Mouse (Mus musculus): ENCODE results near the gene Tbx21. TPM values are rescaled to one million over a fixed set of nuclear protein-coding genes. Genes with fewer than 3 reads are reported as not detected.

Gene Tbx21
- 0.07 and 0.15 TPM in 2 replicates for polyA plus RNA-seq (2015; fragmentation: Nextera tagmentation; extraction: Ambion mirVana)

- Histone ChIP-seq H3K27ac (replicated peaks) (no peak within 1 kb of the TSS), H3K4me2 (replicated peaks) (peak within 1 kb of the TSS; percentile 82), H3K36me3 (no peaks in the 10 kb centered on the region), H3K27me3 (peaks cover 69% of the 10 kb centered on the region), H3K9ac (no peak within 1 kb of the TSS), H3K4me1 (peaks cover 19% of the 10 kb centered on the region), H3K4me3 (replicated peaks) (peak within 1 kb of the TSS; percentile 43), H3K9me3 (replicated peaks) (no peaks in the 10 kb centered on the region)
- under 1% methylated on average over 84 of the region's 87 CpGs for WGBS
- no peak for ATAC-seq (ENCODE audit: insufficient number of reproducible peaks, low FRiP score, low TSS enrichment, low read depth)
Measured at GRCm38 (mm10) chr11:97114671-97115601, at the start of gene Tbx21. Gene Tbx21, minus strand, starts transcription at chr11:97115331.

DNA sequence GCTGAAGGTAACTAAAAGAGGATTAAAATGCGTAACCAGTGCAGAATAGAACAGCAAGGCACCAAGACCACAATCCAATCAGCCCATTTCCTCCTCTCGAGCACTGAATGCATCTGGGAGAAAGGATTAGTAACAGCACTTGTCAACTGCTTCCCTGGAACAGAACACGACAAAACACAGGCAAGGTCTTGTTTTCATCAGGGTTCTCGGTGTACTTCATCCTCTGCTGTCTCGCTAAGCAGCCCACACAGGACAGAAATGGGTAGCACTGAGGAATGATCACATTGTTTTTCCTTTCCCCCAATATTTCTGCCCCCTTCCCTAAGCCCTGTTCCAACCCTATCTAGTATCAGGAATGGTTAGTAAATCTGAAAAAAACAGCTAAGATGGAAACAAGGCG, 45.2 kb upstream of the Tbx21 start:
- Histone ChIP-seq H3K27me3 (no peaks in the 10 kb centered on the region), H3K27ac (replicated peaks) (no peak overlapping the region)
- WGBS = 58% methylated on average over 6 of the region's 6 CpGs

DNA sequence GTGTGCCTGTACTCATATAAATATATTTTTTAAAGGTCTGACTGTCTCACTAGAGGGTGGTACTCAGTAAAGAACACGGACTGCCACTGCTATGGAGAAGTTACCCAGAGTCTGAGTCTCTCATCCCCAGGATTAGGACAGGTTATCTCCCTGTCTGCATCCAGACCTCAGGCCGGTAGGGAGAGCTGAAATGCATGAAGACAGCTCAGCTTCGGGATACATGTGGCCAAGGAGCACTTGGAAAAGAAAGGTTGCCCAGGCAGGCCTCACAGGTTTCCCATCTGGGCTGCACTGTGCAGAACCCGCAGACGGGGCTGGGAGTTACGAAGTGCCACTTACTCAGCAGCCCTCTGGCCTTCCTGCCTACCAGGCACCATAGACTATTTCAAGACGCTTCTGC, 41.9 kb upstream of the Tbx21 start:
- no peak overlapping the region for H3K4me2 ChIP-seq (replicated peaks)
- WGBS = 77% methylated on average over 7 of the region's 7 CpGs
- H3K36me3 ChIP-seq = peaks cover 57% of the 10 kb centered on the region
- ATAC-seq (ENCODE audit: insufficient number of reproducible peaks, low FRiP score, low TSS enrichment, low read depth) = no peak
- H3K9me3 ChIP-seq (replicated peaks) = no peaks in the 10 kb centered on the region
- H3K9ac ChIP-seq = no peak overlapping the region
- H3K4me3 ChIP-seq (replicated peaks) = no peak overlapping the region
- H3K4me1 ChIP-seq = peaks cover 16% of the 10 kb centered on the region
- no peaks in the 10 kb centered on the region for H3K27me3 ChIP-seq
- no peak overlapping the region; the same call in 1 of the 2 replicates for H3K27ac ChIP-seq (replicated peaks)

More for the DNA sequence above, 45.2 kb upstream of the Tbx21 start:
- H3K4me1 ChIP-seq = no peaks in the 10 kb centered on the region
- no peak for ATAC-seq (ENCODE audit: insufficient number of reproducible peaks, low FRiP score, low TSS enrichment, low read depth)
- peaks cover 89% of the 10 kb centered on the region for H3K36me3 ChIP-seq
- no peak overlapping the region for H3K9ac ChIP-seq
- no peak overlapping the region for H3K4me3 ChIP-seq (replicated peaks)
- no peak overlapping the region for H3K4me2 ChIP-seq (replicated peaks)
- no peaks in the 10 kb centered on the region for H3K9me3 ChIP-seq (replicated peaks)

DNA sequence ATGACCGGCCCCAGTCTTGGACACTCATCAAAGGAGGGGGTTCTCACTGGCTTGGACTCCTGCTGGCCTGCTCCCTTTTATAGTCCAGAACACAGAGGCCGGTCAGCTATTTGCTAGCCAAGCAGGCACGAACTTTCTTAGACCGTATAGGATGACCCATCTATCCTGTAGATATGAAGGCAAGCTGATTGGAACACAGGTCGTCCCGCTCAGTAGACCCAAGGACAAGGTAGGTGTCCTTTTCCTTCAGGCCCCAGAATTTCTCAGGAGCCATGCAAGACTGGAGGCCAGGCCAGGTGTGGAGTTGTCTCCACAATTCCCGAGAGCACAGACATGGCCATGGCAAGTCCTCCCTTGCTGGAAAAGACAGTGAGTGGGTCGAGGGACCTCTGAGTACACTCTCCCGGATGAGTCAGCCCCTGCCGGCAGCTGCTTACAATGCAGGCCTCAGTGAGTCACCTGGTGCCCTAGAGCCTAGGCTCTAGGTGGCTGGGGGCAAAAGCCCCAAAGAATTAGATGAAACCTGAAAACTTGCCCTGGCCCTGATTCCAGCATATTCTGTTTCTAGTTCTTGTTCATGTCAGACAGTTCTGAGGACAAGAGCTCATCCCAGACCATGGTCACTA, 37.6 kb upstream of the Tbx21 start:
- Histone ChIP-seq H3K4me2 (replicated peaks) (no peak overlapping the region), H3K27me3 (no peaks in the 10 kb centered on the region), H3K9ac (no peak overlapping the region), H3K9me3 (replicated peaks) (no peaks in the 10 kb centered on the region), H3K4me1 (peaks cover 45% of the 10 kb centered on the region), H3K4me3 (replicated peaks) (no peak overlapping the region), H3K27ac (replicated peaks) (no peak overlapping the region), H3K36me3 (peaks cover 30% of the 10 kb centered on the region)
- 33% methylated on average over 10 of the region's 10 CpGs for WGBS
- no peak for ATAC-seq (ENCODE audit: insufficient number of reproducible peaks, low FRiP score, low TSS enrichment, low read depth)

- Histone ChIP-seq H3K27ac (replicated peaks) (peak overlapping the region; percentile 93), H3K27me3 (no peaks in the 10 kb centered on the region), H3K36me3 (peaks cover 23% of the 10 kb centered on the region), H3K4me2 (replicated peaks) (peak overlapping the region; percentile 87), H3K9ac (no peak overlapping the region), H3K9me3 (replicated peaks) (no peaks in the 10 kb centered on the region), H3K4me3 (replicated peaks) (peak overlapping the region; percentile 77), H3K4me1 (peaks cover 49% of the 10 kb centered on the region)
- 2% methylated on average over 11 of the region's 11 CpGs for WGBS
- no peak for ATAC-seq (ENCODE audit: insufficient number of reproducible peaks, low FRiP score, low TSS enrichment, low read depth)
Measured at GRCm38 (mm10) chr11:97152023-97152426, 36.9 kb upstream of the Tbx21 start.

- Histone ChIP-seq H3K4me3 (replicated peaks) (peak within 1 kb of the TSS; percentile 77), H3K9me3 (replicated peaks) (no peaks in the 10 kb centered on the region), H3K4me2 (replicated peaks) (peak within 1 kb of the TSS; percentile 87), H3K27me3 (no peaks in the 10 kb centered on the region), H3K27ac (replicated peaks) (peak within 1 kb of the TSS; percentile 93), H3K36me3 (peaks cover 22% of the 10 kb centered on the region), H3K9ac (peak within 1 kb of the TSS; percentile 64), H3K4me1 (peaks cover 53% of the 10 kb centered on the region)
- peak; percentile 8; the same call in 1 of the 2 replicates for ATAC-seq (ENCODE audit: insufficient number of reproducible peaks, low FRiP score, low TSS enrichment, low read depth)
- WGBS = 1% methylated on average over 40 of the region's 64 CpGs
Measured at GRCm38 (mm10) chr11:97151343-97151801, 36.2 kb upstream of the Tbx21 start, which contains the start of gene Tbkbp1. Gene Tbkbp1, minus strand, starts transcription at chr11:97151495.

- Histone ChIP-seq H3K9ac (peak overlapping the region; percentile 64), H3K4me1 (peaks cover 54% of the 10 kb centered on the region), H3K4me2 (replicated peaks) (peak overlapping the region; percentile 87), H3K9me3 (replicated peaks) (no peaks in the 10 kb centered on the region), H3K36me3 (peaks cover 21% of the 10 kb centered on the region), H3K27me3 (no peaks in the 10 kb centered on the region), H3K4me3 (replicated peaks) (peak overlapping the region; percentile 77), H3K27ac (replicated peaks) (peak overlapping the region; percentile 93)
- 1% methylated on average over 83 of the region's 102 CpGs for WGBS
- peak; percentile 65 for ATAC-seq (ENCODE audit: insufficient number of reproducible peaks, low FRiP score, low TSS enrichment, low read depth)
Measured at GRCm38 (mm10) chr11:97150411-97151330, 35.5 kb upstream of the Tbx21 start.

DNA sequence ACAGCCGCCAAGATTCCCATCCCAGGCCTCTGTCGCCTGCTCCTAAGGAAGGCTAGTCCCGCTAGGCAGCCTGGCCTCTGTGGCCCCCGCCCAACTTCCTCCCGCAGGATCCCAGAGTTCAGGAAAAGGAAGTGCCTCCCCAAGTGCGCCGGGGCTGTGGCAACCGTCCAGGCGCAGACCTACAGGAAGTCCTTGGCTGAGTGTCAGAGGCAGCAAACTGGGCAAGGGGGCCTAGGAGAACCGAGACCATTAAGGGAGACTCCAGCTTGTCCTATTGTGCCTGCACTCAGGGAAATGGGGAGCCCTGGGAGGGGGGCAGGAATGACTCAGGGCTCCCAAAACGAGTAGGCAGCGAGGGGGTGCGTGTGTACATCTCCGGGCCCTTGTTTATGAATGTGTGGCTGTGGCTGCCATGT, 34.9 kb upstream of the Tbx21 start:
- Histone ChIP-seq H3K4me1 (peaks cover 54% of the 10 kb centered on the region), H3K4me2 (replicated peaks) (peak overlapping the region; percentile 87), H3K27me3 (no peaks in the 10 kb centered on the region), H3K9ac (peak overlapping the region; percentile 64), H3K27ac (replicated peaks) (peak overlapping the region; percentile 93), H3K36me3 (peaks cover 25% of the 10 kb centered on the region), H3K4me3 (replicated peaks) (peak overlapping the region; percentile 77), H3K9me3 (replicated peaks) (no peaks in the 10 kb centered on the region)
- peak; percentile 17; the same call in 1 of the 2 replicates for ATAC-seq (ENCODE audit: insufficient number of reproducible peaks, low FRiP score, low TSS enrichment, low read depth)
- WGBS = 2% methylated on average over 14 of the region's 14 CpGs

DNA sequence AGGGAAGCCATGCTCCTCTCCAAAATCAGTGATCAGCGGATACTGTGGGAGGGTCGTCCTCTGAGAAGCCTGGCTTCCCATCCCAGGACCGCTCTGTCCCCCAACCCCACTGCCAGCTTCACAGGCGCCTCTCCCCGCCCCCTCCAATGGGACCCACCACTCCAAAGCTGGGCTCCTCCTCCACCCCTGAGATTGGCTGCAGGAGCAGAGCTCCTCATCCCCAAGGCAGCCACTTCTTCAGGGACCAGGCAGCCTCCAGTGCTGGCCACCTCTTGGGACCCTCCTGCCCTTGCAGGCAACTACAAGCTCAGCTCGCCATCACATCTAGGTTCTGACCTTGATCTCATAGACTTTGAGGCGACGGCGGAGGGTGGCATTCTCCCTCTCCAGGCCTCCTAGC, 33.9 kb upstream of the Tbx21 start:
- Histone ChIP-seq H3K4me3 (replicated peaks) (peak overlapping the region; percentile 77; the same call in 1 of the 2 replicates), H3K27ac (replicated peaks) (no peak overlapping the region), H3K4me1 (peaks cover 50% of the 10 kb centered on the region), H3K4me2 (replicated peaks) (peak overlapping the region; percentile 87), H3K36me3 (peaks cover 34% of the 10 kb centered on the region), H3K27me3 (no peaks in the 10 kb centered on the region), H3K9me3 (replicated peaks) (no peaks in the 10 kb centered on the region), H3K9ac (no peak overlapping the region)
- ATAC-seq (ENCODE audit: insufficient number of reproducible peaks, low FRiP score, low TSS enrichment, low read depth) = no peak
- 34% methylated on average over 9 of the region's 9 CpGs for WGBS

DNA sequence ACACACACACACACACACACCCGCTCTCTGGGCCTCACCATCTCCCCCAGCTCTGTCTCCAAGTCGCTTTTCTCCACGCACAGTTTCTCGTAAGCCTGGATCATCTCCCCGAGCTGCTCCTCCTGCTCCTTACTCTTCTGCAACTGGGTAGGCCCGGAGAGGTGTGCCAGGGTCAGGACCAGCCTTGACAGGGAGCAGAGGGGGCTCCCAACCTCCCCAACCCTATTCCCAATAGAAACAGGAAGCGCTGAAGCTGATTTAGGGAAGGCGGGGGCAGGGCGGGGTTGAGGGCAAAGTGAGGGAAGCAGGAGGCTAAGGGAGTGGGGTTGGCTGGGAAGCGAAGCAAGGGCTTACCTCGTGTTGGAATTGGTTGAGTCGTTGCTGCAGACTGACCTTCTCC, 33.5 kb upstream of the Tbx21 start:
- H3K27me3 ChIP-seq = no peaks in the 10 kb centered on the region
- 32% methylated on average over 12 of the region's 12 CpGs for WGBS
- H3K36me3 ChIP-seq = peaks cover 35% of the 10 kb centered on the region
- peak overlapping the region; percentile 87; the same call in 1 of the 2 replicates for H3K4me2 ChIP-seq (replicated peaks)
- H3K4me1 ChIP-seq = peaks cover 49% of the 10 kb centered on the region
- ATAC-seq (ENCODE audit: insufficient number of reproducible peaks, low FRiP score, low TSS enrichment, low read depth) = no peak
- H3K27ac ChIP-seq (replicated peaks) = no peak overlapping the region
- H3K4me3 ChIP-seq (replicated peaks) = no peak overlapping the region
- H3K9ac ChIP-seq = no peak overlapping the region
- H3K9me3 ChIP-seq (replicated peaks) = no peaks in the 10 kb centered on the region
